In genomic region chr4:132309140-132309848, GRCm38 (mm10) we compare ENCODE assay signal across 8 mouse cellular contexts. TPM values are rescaled to one million over a fixed set of nuclear protein-coding genes. Genes with fewer than 3 reads are reported as not detected.
DNase-seq lines count a peak whose midpoint lies in the region; ATAC-seq lines count a peak whose summit lies in the region.

No protein-coding gene starts in this region.

- H3K4me2 ChIP-seq in intestine, embryonic 14.5 days (ENCODE audit: low read length): peak overlapping the region; percentile 91
- H3K4me2 ChIP-seq in midbrain, embryonic 12.5 days (replicated peaks): peak overlapping the region; percentile 93

- no peaks in the 10 kb centered on the region for H3K27me3 ChIP-seq in intestine, embryonic 14.5 days (replicated peaks; ENCODE audit: control insufficient read depth, insufficient read depth, low read length)
- no peaks in the 10 kb centered on the region for H3K27me3 ChIP-seq in midbrain, embryonic 12.5 days

- DNase-seq in layer of hippocampus, adult 11-12 months (ENCODE audit: low spot score): peak; percentile 32
- DNase-seq in layer of hippocampus, postnatal 25 days (ENCODE audit: extremely low spot score in 1 of 2, low spot score in 1 of 2): no peak
- peak; percentile 61 for DNase-seq in MEL-GATA-1-ER (ENCODE audit: extremely low read depth, low read depth)
- no peak for DNase-seq in intestine, embryonic 14.5 days (ENCODE audit: low spot score)
- DNase-seq in ovary, postnatal 10 days (ENCODE audit: low spot score): no peak
- DNase-seq in kidney, adult 18-20 months: no peak

- ATAC-seq in erythroblast, adult 5-6 weeks (replicated peaks; ENCODE audit: low FRiP score, poor library complexity, severe bottlenecking): peak; percentile 61
- no peak for ATAC-seq in intestine, embryonic 14.5 days (replicated peaks; ENCODE audit: low FRiP score, low TSS enrichment, low read depth)
- ATAC-seq in midbrain, embryonic 12.5 days (ENCODE audit: low FRiP score, low read depth): no peak

- peak overlapping the region; percentile 87 for H3K4me3 ChIP-seq in intestine, embryonic 14.5 days (ENCODE audit: low read depth, low read length)
- peak overlapping the region; percentile 65 for H3K4me3 ChIP-seq in midbrain, embryonic 12.5 days

- WGBS in intestine, embryonic 14.5 days: under 1% methylated on average over 15 of the region's 15 CpGs
- WGBS in midbrain, embryonic 12.5 days: 1% methylated on average over 15 of the region's 15 CpGs

- peak overlapping the region; percentile 96 for H3K9ac ChIP-seq in intestine, embryonic 14.5 days (ENCODE audit: low read length)
- peak overlapping the region; percentile 81 for H3K9ac ChIP-seq in midbrain, embryonic 12.5 days (replicated peaks)

- H3K36me3 ChIP-seq in intestine, embryonic 14.5 days (ENCODE audit: control insufficient read depth, insufficient read depth, low read length): peaks cover 45% of the 10 kb centered on the region
- H3K36me3 ChIP-seq in midbrain, embryonic 12.5 days: peaks cover 40% of the 10 kb centered on the region

- H3K4me1 ChIP-seq in intestine, embryonic 14.5 days (replicated peaks; ENCODE audit: control insufficient read depth, insufficient read depth, low read length): peaks cover 8% of the 10 kb centered on the region; the same call in 1 of the 2 replicates
- H3K4me1 ChIP-seq in midbrain, embryonic 12.5 days: peaks cover 14% of the 10 kb centered on the region

- H3K27ac ChIP-seq in intestine, embryonic 14.5 days (ENCODE audit: low read depth): peak overlapping the region; percentile 88
- peak overlapping the region; percentile 84 for H3K27ac ChIP-seq in midbrain, embryonic 12.5 days (replicated peaks)

- H3K9me3 ChIP-seq in intestine, embryonic 14.5 days (ENCODE audit: control insufficient read depth, low read length): no peaks in the 10 kb centered on the region
- H3K9me3 ChIP-seq in midbrain, embryonic 12.5 days: no peaks in the 10 kb centered on the region

RNA-seq across cellular contexts. Expression of gene Rab42, which starts 6.1 kb away (rescaled TPM):
- 1 to 10 TPM; 1.7 TPM for total RNA-seq in layer of hippocampus, postnatal 25 days (2021)
- not detected in 2 replicates for total RNA-seq in erythroblast, adult 5-6 weeks (2015; ENCODE audit: low replicate concordance)
- total RNA-seq in erythroblast, adult 5-6 weeks (2017; ENCODE audit: low replicate concordance): not detected in 2 replicates
- polyA plus RNA-seq in intestine, embryonic 14.5 days (2014; fragmentation: Nextera tagmentation; extraction: Ambion mirVana): 1.6 and 1.7 TPM in 2 replicates
- polyA plus RNA-seq in midbrain, embryonic 12.5 days (2016; fragmentation: Nextera tagmentation; extraction: Ambion mirVana): 0.42 and 1.5 TPM in 2 replicates

RNA-seq across cellular contexts. Expression of gene Trnau1ap, which starts 20.0 kb away (rescaled TPM):
- 10 to 100 TPM; 19.6 to 23.2 TPM for total RNA-seq in layer of hippocampus, postnatal 25 days (2021)
- total RNA-seq in erythroblast, adult 5-6 weeks (2015; ENCODE audit: low replicate concordance): 11.9 and 12.5 TPM in 2 replicates
- 12.4 and 13.2 TPM in 2 replicates for total RNA-seq in erythroblast, adult 5-6 weeks (2017; ENCODE audit: low replicate concordance)
- 72.8 and 75.4 TPM in 2 replicates for polyA plus RNA-seq in intestine, embryonic 14.5 days (2014; fragmentation: Nextera tagmentation; extraction: Ambion mirVana)
- 79.2 and 80.6 TPM in 2 replicates for polyA plus RNA-seq in midbrain, embryonic 12.5 days (2016; fragmentation: Nextera tagmentation; extraction: Ambion mirVana)

RNA-seq across cellular contexts. Expression of gene Taf12, which starts 35.1 kb away (rescaled TPM):
- 10 to 100 TPM; 19.2 to 26.8 TPM for total RNA-seq in layer of hippocampus, postnatal 25 days (2021)
- 10.2 and 13.0 TPM in 2 replicates for total RNA-seq in erythroblast, adult 5-6 weeks (2015; ENCODE audit: low replicate concordance)
- total RNA-seq in erythroblast, adult 5-6 weeks (2017; ENCODE audit: low replicate concordance): 8.9 and 18.8 TPM in 2 replicates
- polyA plus RNA-seq in intestine, embryonic 14.5 days (2014; fragmentation: Nextera tagmentation; extraction: Ambion mirVana): 36.8 and 43.6 TPM in 2 replicates
- polyA plus RNA-seq in midbrain, embryonic 12.5 days (2016; fragmentation: Nextera tagmentation; extraction: Ambion mirVana): 58.3 and 63.8 TPM in 2 replicates

RNA-seq across cellular contexts. Expression of gene Rcc1, which starts 44.1 kb away (rescaled TPM):
- 10 to 100 TPM; 11.1 to 13.1 TPM for total RNA-seq in layer of hippocampus, postnatal 25 days (2021)
- total RNA-seq in erythroblast, adult 5-6 weeks (2015; ENCODE audit: low replicate concordance): 5.6 and 16.1 TPM in 2 replicates
- total RNA-seq in erythroblast, adult 5-6 weeks (2017; ENCODE audit: low replicate concordance): 12.4 and 17.8 TPM in 2 replicates
- 65.7 and 66.6 TPM in 2 replicates for polyA plus RNA-seq in intestine, embryonic 14.5 days (2014; fragmentation: Nextera tagmentation; extraction: Ambion mirVana)
- polyA plus RNA-seq in midbrain, embryonic 12.5 days (2016; fragmentation: Nextera tagmentation; extraction: Ambion mirVana): 90.2 and 92.9 TPM in 2 replicates

RNA-seq across cellular contexts. Expression of gene Gmeb1, which starts 47.9 kb away (rescaled TPM):
- 10 to 100 TPM; 21.9 to 26.9 TPM for total RNA-seq in layer of hippocampus, postnatal 25 days (2021)
- total RNA-seq in erythroblast, adult 5-6 weeks (2015; ENCODE audit: low replicate concordance): 7.5 and 12.5 TPM in 2 replicates
- 10.3 and 12.5 TPM in 2 replicates for total RNA-seq in erythroblast, adult 5-6 weeks (2017; ENCODE audit: low replicate concordance)
- polyA plus RNA-seq in intestine, embryonic 14.5 days (2014; fragmentation: Nextera tagmentation; extraction: Ambion mirVana): 31.6 and 36.0 TPM in 2 replicates
- 44.8 and 46.4 TPM in 2 replicates for polyA plus RNA-seq in midbrain, embryonic 12.5 days (2016; fragmentation: Nextera tagmentation; extraction: Ambion mirVana)

Comparison
In these comparisons a context has a peak if more than half of its experiments do, and no peak if none do; other contexts are left out.
1. DNase-seq: peak in layer of hippocampus, adult 11-12 months (single experiment) and MEL-GATA-1-ER (single experiment); none in layer of hippocampus, postnatal 25 days (0 of 2), intestine, embryonic 14.5 days (single experiment), ovary, postnatal 10 days (single experiment) and kidney, adult 18-20 months (single experiment).